Mouse (Mus musculus): ENCODE measurements at regions not wholly inside any gene's neighbourhood (a gene's known extent, or its start where the extent isn't known, plus 50 kb on each side); places are given as distances from the start of the nearest gene placed in this dataset.

DNA sequence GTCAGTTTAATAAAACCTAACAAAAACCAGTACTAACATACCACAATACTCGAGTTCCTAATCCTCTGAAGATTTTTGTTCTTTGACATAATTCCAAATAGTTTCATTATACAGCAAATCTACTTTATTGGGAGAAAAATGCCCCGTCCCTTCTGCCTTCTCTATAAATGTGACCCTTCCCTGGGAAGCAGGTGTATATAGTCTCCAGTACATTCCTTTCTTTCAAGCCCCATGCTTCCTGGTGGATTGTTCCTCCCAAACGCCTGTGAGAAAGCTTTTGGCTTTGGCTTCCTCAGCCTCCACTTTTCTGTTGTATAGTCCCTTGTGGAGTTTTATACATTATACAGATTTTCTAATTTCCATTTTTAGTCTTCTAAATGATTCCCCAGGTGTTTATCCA is 1001.8 kb upstream of the Tenm3 start:
- ATAC-seq (no peak), DNase-seq (ENCODE audit: low read depth, low spot score) (no peak)
- ChIA-PET POLR2A (no interaction called here), CTCF (no interaction called here)
- no peaks in the 10 kb centered on the region for H3K27me3 ChIP-seq
- in situ Hi-C loops (cut with MboI; ENCODE audit: low pct_unique_long_range_greater_than_20kb), result no loop called here
- TF ChIP-seq CTCF (IDR thresholded peaks at IDR 0.05), result no peak

DNA sequence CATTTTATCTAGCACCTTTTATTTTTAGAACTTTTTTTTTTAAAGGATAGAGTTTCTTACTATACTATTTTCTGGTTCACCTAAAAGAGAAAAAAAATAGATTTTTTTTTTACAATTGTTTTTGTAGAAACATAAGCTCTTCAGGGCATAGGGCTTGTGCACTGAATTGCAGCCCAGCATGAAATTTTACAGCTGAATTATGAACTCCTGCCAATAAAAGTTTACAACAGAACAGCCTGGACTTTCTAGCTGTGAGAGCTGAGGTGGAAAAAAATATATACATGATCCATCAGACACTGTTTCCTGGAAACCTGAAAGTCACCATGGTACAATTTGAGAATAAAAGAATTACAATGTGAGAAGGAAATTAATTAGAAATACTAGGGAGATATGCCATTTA is 988.2 kb upstream of the Tenm3 start:
- ChIA-PET CTCF (interaction anchor here (1.0 to 1.1 kb wide), 2 partner anchors 14 to 299 kb away, joined by 3 read pairs; no protein-coding TSS in a partner anchor), POLR2A (no interaction called here)
- ATAC-seq, result no peak
- in situ Hi-C loops (cut with MboI; ENCODE audit: low pct_unique_long_range_greater_than_20kb), result no loop called here
- H3K27me3 ChIP-seq, result peaks cover 5% of the 10 kb centered on the region
- DNase-seq (ENCODE audit: low read depth, low spot score), result no peak
- no peak for TF ChIP-seq CTCF (IDR thresholded peaks at IDR 0.05)

DNA sequence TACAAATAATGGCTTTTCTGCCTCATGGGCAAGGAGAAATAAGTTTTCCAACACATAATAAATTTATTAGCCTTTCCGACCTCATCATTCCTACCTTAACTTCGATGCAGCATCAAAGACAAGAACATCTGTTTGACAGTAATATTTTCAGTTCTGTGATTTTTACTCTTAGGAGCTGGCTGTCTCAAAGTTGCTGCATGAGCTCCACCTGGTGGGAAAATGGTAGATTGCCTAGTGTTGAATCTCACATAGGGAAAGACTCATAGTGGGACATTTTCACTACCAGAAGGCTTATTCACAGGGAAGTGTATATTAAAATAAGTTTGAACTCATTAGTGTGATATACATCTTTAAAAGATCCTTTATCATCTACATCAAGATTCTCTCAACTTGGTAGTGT is 985.6 kb upstream of the Tenm3 start:
- in situ Hi-C loops (cut with MboI; ENCODE audit: low pct_unique_long_range_greater_than_20kb), result loop anchor here (5.0 kb wide), 1 partner anchor 1607 kb away; no protein-coding TSS in a partner anchor
- H3K27me3 ChIP-seq, result peaks cover 5% of the 10 kb centered on the region
- CTCF ChIA-PET, result interaction anchor here (1.0 kb wide), 1 partner anchor 9 kb away, joined by 4 read pairs; no protein-coding TSS in a partner anchor
- ATAC-seq (no peak), DNase-seq (ENCODE audit: low read depth, low spot score) (no peak)
- peak; percentile 67 for TF ChIP-seq CTCF (IDR thresholded peaks at IDR 0.05)
- POLR2A ChIA-PET, result no interaction called here

DNA sequence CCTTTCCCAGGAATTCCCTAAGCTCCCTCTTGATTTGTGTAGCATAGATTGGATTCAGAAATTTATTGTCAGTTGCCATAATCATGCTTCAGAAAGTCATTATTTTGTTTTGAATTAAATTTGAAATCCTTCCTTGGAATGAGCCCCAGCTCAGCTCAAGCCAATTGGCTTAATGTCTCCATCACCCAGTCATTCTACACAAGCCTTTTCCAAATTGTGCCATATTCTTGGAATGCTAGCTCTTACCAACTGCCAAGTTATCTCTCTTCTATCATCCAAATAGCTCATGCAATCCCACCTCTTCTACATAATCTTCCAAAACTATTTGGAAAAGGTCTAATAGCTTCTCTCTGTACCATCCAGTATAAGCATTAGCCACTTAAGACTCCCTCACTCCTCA is 982.5 kb upstream of the Tenm3 start:
- peaks cover 5% of the 10 kb centered on the region for H3K27me3 ChIP-seq
- no peak for DNase-seq (ENCODE audit: low read depth, low spot score)
- in situ Hi-C loops (cut with MboI; ENCODE audit: low pct_unique_long_range_greater_than_20kb), result loop anchor here (5.0 kb wide), 1 partner anchor 1604 kb away; no protein-coding TSS in a partner anchor
- POLR2A ChIA-PET, result no interaction called here
- CTCF ChIA-PET, result no interaction called here
- ATAC-seq, result no peak
- TF ChIP-seq CTCF (IDR thresholded peaks at IDR 0.05), result no peak

DNA sequence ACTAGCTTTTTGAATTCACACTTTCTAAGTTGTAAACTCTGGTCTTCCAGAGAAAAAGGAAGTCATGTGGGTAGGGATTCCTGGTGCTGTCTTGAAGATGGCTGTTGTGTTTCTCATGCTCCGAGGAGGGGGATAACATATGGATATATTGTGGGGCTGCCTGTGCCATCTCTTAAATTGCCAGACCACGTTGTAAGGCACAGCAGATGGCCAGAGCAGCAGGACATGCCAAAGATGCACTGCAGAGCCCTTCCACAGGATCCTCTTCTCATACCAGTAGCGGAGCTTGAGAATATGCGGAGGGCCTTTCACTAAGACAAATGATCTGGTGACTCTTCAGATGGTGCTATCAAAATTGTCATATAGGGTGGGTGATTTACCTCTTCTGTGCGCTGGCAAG is 981.2 kb upstream of the Tenm3 start:
- CTCF ChIA-PET, result no interaction called here
- in situ Hi-C loops (cut with MboI; ENCODE audit: low pct_unique_long_range_greater_than_20kb), result loop anchor here (5.0 kb wide), 1 partner anchor 1603 kb away; no protein-coding TSS in a partner anchor
- no peak for TF ChIP-seq CTCF (IDR thresholded peaks at IDR 0.05)
- no peaks in the 10 kb centered on the region for H3K27me3 ChIP-seq
- DNase-seq (ENCODE audit: low read depth, low spot score), result no peak
- ATAC-seq, result no peak
- POLR2A ChIA-PET, result no interaction called here

DNA sequence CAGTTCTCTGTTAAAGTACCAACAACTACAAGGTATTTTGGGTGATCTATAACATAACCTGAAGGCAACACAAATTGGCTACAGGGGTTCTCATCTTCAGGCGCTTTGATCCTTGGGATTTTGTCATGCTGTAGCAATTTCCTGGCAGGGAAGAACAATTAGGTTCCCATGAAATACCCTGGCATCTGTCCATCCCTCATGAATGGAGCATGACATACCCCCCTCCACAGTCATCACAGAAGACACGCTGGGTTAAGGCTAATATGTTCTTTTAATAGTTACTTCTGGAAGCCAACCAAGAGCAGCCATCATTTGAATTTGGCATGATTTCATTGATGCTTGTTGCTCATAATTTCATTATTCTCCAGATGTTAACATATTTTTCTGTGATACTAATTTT is 979.0 kb upstream of the Tenm3 start:
- no peaks in the 10 kb centered on the region for H3K27me3 ChIP-seq
- ATAC-seq (no peak), DNase-seq (ENCODE audit: low read depth, low spot score) (no peak)
- in situ Hi-C loops (cut with MboI; ENCODE audit: low pct_unique_long_range_greater_than_20kb), result no loop called here
- POLR2A ChIA-PET, result no interaction called here
- TF ChIP-seq CTCF (IDR thresholded peaks at IDR 0.05), result no peak
- CTCF ChIA-PET, result no interaction called here

DNA sequence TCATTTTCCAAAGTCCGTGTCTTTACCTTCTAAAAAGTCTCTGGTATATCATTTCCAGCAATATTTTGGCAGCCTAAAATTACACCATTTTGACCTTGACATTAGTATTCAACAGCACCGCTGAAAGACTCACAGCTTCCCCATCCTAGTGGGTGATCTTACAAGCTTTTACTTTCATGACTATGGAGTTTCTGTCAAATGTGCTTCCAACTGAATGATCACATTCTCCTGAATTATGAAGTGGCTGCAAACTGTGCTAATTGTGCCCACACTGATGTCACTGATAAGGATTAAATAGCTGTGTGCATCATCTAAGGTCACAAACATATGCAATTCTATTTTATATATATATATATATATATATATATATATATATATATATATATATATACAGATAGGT is 955.5 kb upstream of the Tenm3 start:
- in situ Hi-C loops (cut with MboI; ENCODE audit: low pct_unique_long_range_greater_than_20kb), result no loop called here
- H3K27me3 ChIP-seq, result peaks cover 3% of the 10 kb centered on the region
- CTCF ChIA-PET, result no interaction called here
- POLR2A ChIA-PET, result no interaction called here
- no peak for DNase-seq (ENCODE audit: low read depth, low spot score)
- no peak for TF ChIP-seq CTCF (IDR thresholded peaks at IDR 0.05)
- ATAC-seq, result no peak

DNA sequence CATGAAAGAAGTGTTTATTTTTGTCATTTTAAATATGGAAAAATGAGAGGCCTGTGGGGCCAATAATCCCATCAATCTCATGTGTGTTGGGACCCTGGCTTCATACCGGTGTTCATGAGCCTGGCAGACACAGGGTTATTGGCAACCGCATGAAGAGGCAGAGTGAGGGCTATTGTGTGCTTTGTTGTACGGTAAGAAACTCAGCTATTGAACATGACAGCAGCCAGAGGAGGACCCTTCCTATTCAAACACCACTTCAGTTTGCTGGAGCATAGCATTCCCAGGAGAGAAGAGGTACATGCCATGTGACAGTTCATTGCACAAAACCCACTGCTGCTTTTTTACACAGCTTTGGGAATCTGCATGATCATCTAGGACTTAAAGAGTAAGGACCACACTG is 953.0 kb upstream of the Tenm3 start:
- H3K27me3 ChIP-seq, result peaks cover 3% of the 10 kb centered on the region
- ChIA-PET POLR2A (no interaction called here), CTCF (no interaction called here)
- TF ChIP-seq CTCF (IDR thresholded peaks at IDR 0.05), result no peak
- in situ Hi-C loops (cut with MboI; ENCODE audit: low pct_unique_long_range_greater_than_20kb), result no loop called here
- DNase-seq (ENCODE audit: low read depth, low spot score), result no peak
- no peak for ATAC-seq

DNA sequence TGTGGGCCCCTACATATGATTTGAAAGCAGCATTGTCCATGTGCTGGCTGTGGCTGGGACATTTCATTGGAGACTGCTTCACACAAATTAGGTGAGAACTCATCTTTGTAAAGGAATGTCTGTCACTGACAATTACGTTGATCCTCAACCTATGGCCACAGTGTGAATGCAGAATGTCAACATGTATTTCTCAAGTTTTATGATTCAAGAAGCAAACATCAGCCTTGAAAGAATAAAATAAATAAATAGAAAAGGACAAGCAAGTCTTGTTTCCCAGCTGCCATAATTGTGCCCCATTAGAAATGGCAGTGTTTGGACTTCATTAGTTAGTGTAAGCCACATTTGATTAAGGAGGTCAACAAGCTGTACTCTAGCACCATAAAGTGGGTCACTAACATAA is 950.7 kb upstream of the Tenm3 start:
- H3K27me3 ChIP-seq, result peaks cover 3% of the 10 kb centered on the region
- no peak for ATAC-seq
- no peak for TF ChIP-seq CTCF (IDR thresholded peaks at IDR 0.05)
- in situ Hi-C loops (cut with MboI; ENCODE audit: low pct_unique_long_range_greater_than_20kb), result no loop called here
- POLR2A ChIA-PET, result no interaction called here
- CTCF ChIA-PET, result no interaction called here
- DNase-seq (ENCODE audit: low read depth, low spot score), result no peak

DNA sequence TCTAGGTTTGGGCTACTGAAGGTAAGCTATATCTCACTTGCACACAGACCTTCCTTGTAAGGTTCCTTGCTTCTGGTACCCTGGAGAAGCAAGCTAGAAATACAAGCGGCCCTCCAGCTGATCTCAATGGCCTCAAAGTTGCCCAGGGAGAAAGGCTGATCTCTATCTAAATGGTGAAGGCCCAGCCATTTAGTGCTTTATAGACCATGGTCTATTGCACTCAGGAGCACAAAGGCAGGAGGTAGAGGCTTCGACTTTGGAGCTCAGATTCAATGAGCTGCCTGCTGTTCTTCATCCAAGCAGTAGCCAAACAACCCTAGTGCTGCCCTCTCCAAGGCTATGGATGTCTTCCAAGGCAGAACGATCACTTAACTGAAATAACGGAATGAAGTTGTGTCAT is 926.1 kb upstream of the Tenm3 start:
- ATAC-seq (no peak), DNase-seq (ENCODE audit: low read depth, low spot score) (no peak)
- ChIA-PET POLR2A (no interaction called here), CTCF (no interaction called here)
- no peak for TF ChIP-seq CTCF (IDR thresholded peaks at IDR 0.05)
- in situ Hi-C loops (cut with MboI; ENCODE audit: low pct_unique_long_range_greater_than_20kb), result no loop called here
- H3K27me3 ChIP-seq, result peaks cover 2% of the 10 kb centered on the region

DNA sequence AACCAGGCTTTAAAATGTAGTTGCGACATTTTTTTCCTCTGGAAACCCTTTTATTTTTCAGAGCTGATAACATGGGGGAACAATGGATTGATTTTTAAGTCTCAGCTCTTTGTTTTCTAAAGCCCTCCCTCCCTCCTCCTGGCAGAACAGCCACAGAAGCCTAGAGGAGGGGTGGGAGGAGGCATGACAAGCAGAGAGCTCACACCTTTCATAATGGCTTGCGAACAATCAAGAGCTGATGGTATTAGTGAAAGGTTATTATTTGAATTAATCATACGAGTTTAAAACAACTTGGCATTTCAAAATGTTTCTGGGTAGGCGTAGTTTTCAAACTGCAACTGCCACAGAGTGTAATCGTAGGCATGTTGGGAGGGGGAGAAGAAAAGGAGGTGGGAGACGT is 894.3 kb upstream of the Tenm3 start:
- H3K27me3 ChIP-seq, result no peaks in the 10 kb centered on the region
- POLR2A ChIA-PET, result no interaction called here
- TF ChIP-seq CTCF (IDR thresholded peaks at IDR 0.05), result no peak
- DNase-seq (ENCODE audit: low read depth, low spot score) (no peak), ATAC-seq (no peak)
- CTCF ChIA-PET, result interaction anchor here (0.8 kb wide), 1 partner anchor 13 kb away, joined by 4 read pairs; no protein-coding TSS in a partner anchor
- in situ Hi-C loops (cut with MboI; ENCODE audit: low pct_unique_long_range_greater_than_20kb), result no loop called here

DNA sequence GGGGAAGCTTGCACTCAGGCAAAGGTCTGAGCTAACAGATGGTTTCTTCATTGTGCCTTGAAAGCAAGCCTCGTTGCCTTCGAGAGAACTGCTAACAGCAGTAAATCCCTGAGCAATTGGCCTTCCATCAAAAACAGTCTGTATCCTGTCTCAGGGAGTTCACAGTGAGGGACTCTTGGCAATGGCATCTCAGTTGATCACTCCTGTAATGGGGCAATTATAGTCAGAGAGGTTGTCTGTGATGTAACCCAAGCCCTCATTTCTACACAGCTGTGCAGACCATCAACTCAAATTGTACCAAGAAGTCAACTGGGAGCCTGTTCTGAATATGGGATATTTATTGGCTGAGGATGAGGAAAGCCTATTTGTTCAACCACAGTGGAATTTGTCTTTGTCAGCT is 885.4 kb upstream of the Tenm3 start:
- in situ Hi-C loops (cut with MboI; ENCODE audit: low pct_unique_long_range_greater_than_20kb), result no loop called here
- ATAC-seq (no peak), DNase-seq (ENCODE audit: low read depth, low spot score) (no peak)
- ChIA-PET POLR2A (no interaction called here), CTCF (no interaction called here)
- TF ChIP-seq CTCF (IDR thresholded peaks at IDR 0.05), result no peak
- H3K27me3 ChIP-seq, result peaks cover 14% of the 10 kb centered on the region
